Mouse (Mus musculus) common myeloid progenitor, adult 5-6 weeks (primary cell): Measurements from ENCODE around the gene Pank1. TPM values are rescaled to one million over a fixed set of nuclear protein-coding genes. Genes with fewer than 3 reads are reported as not detected.

Experiments
- total RNA-seq: library from RNA; stranded (forward); fragments of 200-1000, 187-1606 nt; gene quantifications from 2 replicates; pipeline ENCODE4 v1.2.3, GENCODE M21; 2017

Gene Pank1
- total RNA-seq, 1 experiment from 2014 or later: 15.7 TPM

Other genes with a start within 250 kb of the Pank1 start
- gene Ifit1bl2, start 238.7 kb downstream of the Pank1 start, total RNA-seq: 1.6 TPM in 1 of 2 replicates, not detected in the other
- gene Ifit1, start 238.6 kb downstream of the Pank1 start, total RNA-seq: 0.15 and 1.7 TPM in 2 replicates
- gene Slc16a12, start 132.2 kb downstream of the Pank1 start, total RNA-seq: 0.18 TPM in 1 of 2 replicates, not detected in the other
- 146 and 147 TPM in 2 replicates for gene Kif20b, start 42.9 kb upstream of the Pank1 start, total RNA-seq